Mouse (Mus musculus) embryonic facial prominence, embryonic 11.5 days (tissue): ENCODE measurements around the gene Setd4. TPM values are rescaled to one million over a fixed set of nuclear protein-coding genes. Genes with fewer than 3 reads are reported as not detected.
A peak's percentile ranks its signal among the peaks of the same experiment; 100 is the strongest.

ENCODE experiments used
- ATAC-seq: fragments of 200-750 bp; cut with Nextera tagmentation; replicated peaks from 2 replicates; pipeline ENCODE4 v1.8.0; 2017; ENCODE audit warnings: low read depth; ENCODE audit not compliant: insufficient number of reproducible peaks, low FRiP score, low TSS enrichment
- DNase-seq: peaks from one replicate; pipeline ENCODE4 v3.0.0-alpha.2; 2015; ENCODE audit warnings: low spot score
- H3K27ac ChIP-seq: fragments of 300-500 bp; sonication (generic); replicated peaks from 2 replicates; pipeline ENCODE4 v1.5.1; 2014; ENCODE audit warnings: mild to moderate bottlenecking, low read depth, low read length, control low read depth
- H3K27me3 ChIP-seq: fragments of 300-500 bp; sonication (generic); 2 replicates; pipeline ENCODE4 v1.6.1; 2014; ENCODE audit warnings: mild to moderate bottlenecking, low read length, moderate library complexity, mixed read lengths; ENCODE audit not compliant: control insufficient read depth, insufficient read depth
- H3K36me3 ChIP-seq: fragments of 300-500 bp; sonication (generic); replicated peaks from 2 replicates; pipeline ENCODE4 v1.6.1; 2014; ENCODE audit warnings: low read depth, mild to moderate bottlenecking, low read length, moderate library complexity, mixed read lengths; ENCODE audit not compliant: control insufficient read depth, insufficient read depth
- H3K4me1 ChIP-seq: fragments of 300-500 bp; sonication (generic); 2 replicates; pipeline ENCODE4 v1.6.1; 2014; ENCODE audit warnings: low read length, mixed read lengths; ENCODE audit not compliant: control insufficient read depth, insufficient read depth
- H3K4me2 ChIP-seq: fragments of 300-500 bp; sonication (generic); 2 replicates; pipeline ENCODE4 v1.6.1; 2014; ENCODE audit warnings: low read depth, mild to moderate bottlenecking, control low read depth, low read length, moderate library complexity
- H3K4me3 ChIP-seq: fragments of 300-500 bp; sonication (generic); 2 replicates; pipeline ENCODE4 v1.5.1; 2014; ENCODE audit warnings: low read depth, low read length, control low read depth
- H3K9ac ChIP-seq: fragments of 300-500 bp; sonication (generic); replicated peaks from 2 replicates; pipeline ENCODE4 v1.6.1; 2014; ENCODE audit warnings: mild to moderate bottlenecking, control low read depth, low read length
- H3K9me3 ChIP-seq: fragments of 300-500 bp; sonication (generic); replicated peaks from 2 replicates; pipeline ENCODE4 v1.6.1; 2016; ENCODE audit warnings: mild to moderate bottlenecking, low read length, inconsistent platforms, mixed read lengths; ENCODE audit not compliant: control insufficient read depth
- WGBS: fragments of 180-500 bp; shearing (Covaris S2); extraction: QIAGEN DNeasy Blood & Tissue Kit; methylation state at CpG from one replicate; pipeline ENCODE4 v1.1.7; 2014; 5-methylcytosine and 5-hydroxymethylcytosine counted together
- polyA plus RNA-seq: library from polyadenylated mRNA; unstranded; fragments of >200 nt; fragmentation: Nextera tagmentation; extraction: Ambion mirVana; gene quantifications from 2 replicates; pipeline ENCODE4 v1.2.1, GENCODE M21; 2014

Gene Setd4
- polyA plus RNA-seq, 1 experiment from 2014 or later: 18.0 TPM

- no peaks in the 10 kb centered on the region for H3K9me3 ChIP-seq
- 41% methylated on average over 5 of the region's 5 CpGs for WGBS
- no peak overlapping the region for H3K9ac ChIP-seq
- H3K27me3 ChIP-seq: no peaks in the 10 kb centered on the region
- ATAC-seq (no peak), DNase-seq (peak; percentile 62)
- H3K27ac ChIP-seq: no peak overlapping the region
- H3K4me2 ChIP-seq: no peak overlapping the region
- H3K4me1 ChIP-seq: no peaks in the 10 kb centered on the region
- no peak overlapping the region for H3K4me3 ChIP-seq
- no peaks in the 10 kb centered on the region; the same call in 1 of the 2 replicates for H3K36me3 ChIP-seq
Measured at GRCm38 (mm10) chr16:93615118-93615870, 11.4 kb upstream of the Setd4 start.

- Histone ChIP-seq H3K9ac (no peak overlapping the region), H3K4me3 (no peak overlapping the region), H3K36me3 (no peaks in the 10 kb centered on the region; the same call in 1 of the 2 replicates), H3K4me1 (no peaks in the 10 kb centered on the region), H3K9me3 (no peaks in the 10 kb centered on the region), H3K27ac (no peak overlapping the region), H3K27me3 (no peaks in the 10 kb centered on the region), H3K4me2 (no peak overlapping the region)
- WGBS: 91% methylated on average over 4 of the region's 4 CpGs
- DNase-seq (no peak), ATAC-seq (no peak)
Measured at GRCm38 (mm10) chr16:93610961-93611360, 7.1 kb upstream of the Setd4 start.

- Histone ChIP-seq H3K4me3 (no peak overlapping the region), H3K27me3 (no peaks in the 10 kb centered on the region), H3K9me3 (no peaks in the 10 kb centered on the region), H3K36me3 (no peaks in the 10 kb centered on the region; the same call in 1 of the 2 replicates), H3K9ac (no peak overlapping the region), H3K27ac (no peak overlapping the region), H3K4me1 (no peaks in the 10 kb centered on the region), H3K4me2 (no peak overlapping the region)
- ATAC-seq: no peak
- WGBS: 94% methylated on average over 4 of the region's 4 CpGs
- no peak for DNase-seq
Measured at GRCm38 (mm10) chr16:93609796-93610195, 5.9 kb upstream of the Setd4 start.

GRCm38 (mm10) chr16:93608731-93609130, 4.9 kb upstream of the Setd4 start:
- Histone ChIP-seq H3K27me3 (no peaks in the 10 kb centered on the region), H3K4me2 (no peak overlapping the region; the same call in 1 of the 2 replicates), H3K9me3 (no peaks in the 10 kb centered on the region), H3K4me3 (no peak overlapping the region; the same call in 1 of the 2 replicates), H3K4me1 (no peaks in the 10 kb centered on the region), H3K36me3 (no peaks in the 10 kb centered on the region; the same call in 1 of the 2 replicates), H3K9ac (no peak overlapping the region), H3K27ac (no peak overlapping the region)
- ATAC-seq (no peak), DNase-seq (no peak)
- 72% methylated on average over 7 of the region's 8 CpGs for WGBS

- ATAC-seq (peak; percentile 25; the same call in 1 of the 2 replicates), DNase-seq (peak; percentile 93)
- H3K4me3 ChIP-seq: peak overlapping the region; percentile 53
- no peak overlapping the region for H3K27ac ChIP-seq
- H3K36me3 ChIP-seq: no peaks in the 10 kb centered on the region; the same call in 1 of the 2 replicates
- WGBS: under 1% methylated on average over 32 of the region's 32 CpGs
- H3K4me1 ChIP-seq: no peaks in the 10 kb centered on the region
- H3K27me3 ChIP-seq: no peaks in the 10 kb centered on the region
- peak overlapping the region; percentile 84 for H3K4me2 ChIP-seq
- H3K9me3 ChIP-seq: no peaks in the 10 kb centered on the region
- H3K9ac ChIP-seq: peak overlapping the region; percentile 71
Measured at GRCm38 (mm10) chr16:93607669-93608101, 3.8 kb upstream of the Setd4 start.

DNA sequence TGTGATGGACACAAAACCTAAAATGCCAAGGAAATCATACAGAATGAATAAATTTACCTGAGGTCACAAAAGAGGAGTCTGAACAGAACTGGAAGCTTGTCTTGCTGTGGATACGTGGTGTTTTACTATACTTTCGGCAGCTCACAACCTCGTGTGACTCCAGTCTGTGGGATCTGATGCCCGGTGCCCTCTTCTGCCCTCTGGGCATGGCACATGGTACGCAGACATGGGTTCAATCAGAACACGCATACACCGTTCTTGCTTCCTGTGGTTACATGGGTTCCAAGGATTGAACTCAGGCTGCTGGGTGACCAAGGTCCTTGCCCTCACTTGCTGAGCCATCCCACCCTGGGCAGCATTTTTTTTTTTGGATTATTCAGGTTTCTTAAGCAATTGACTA, 2.3 kb upstream of the Setd4 start:
- H3K4me1 ChIP-seq: no peaks in the 10 kb centered on the region
- ATAC-seq (no peak), DNase-seq (no peak)
- no peak overlapping the region for H3K4me2 ChIP-seq
- WGBS: 86% methylated on average over 7 of the region's 7 CpGs
- no peak overlapping the region for H3K27ac ChIP-seq
- H3K9me3 ChIP-seq: no peaks in the 10 kb centered on the region
- no peak overlapping the region for H3K9ac ChIP-seq
- H3K4me3 ChIP-seq: no peak overlapping the region
- H3K27me3 ChIP-seq: no peaks in the 10 kb centered on the region
- no peaks in the 10 kb centered on the region; the same call in 1 of the 2 replicates for H3K36me3 ChIP-seq

DNA sequence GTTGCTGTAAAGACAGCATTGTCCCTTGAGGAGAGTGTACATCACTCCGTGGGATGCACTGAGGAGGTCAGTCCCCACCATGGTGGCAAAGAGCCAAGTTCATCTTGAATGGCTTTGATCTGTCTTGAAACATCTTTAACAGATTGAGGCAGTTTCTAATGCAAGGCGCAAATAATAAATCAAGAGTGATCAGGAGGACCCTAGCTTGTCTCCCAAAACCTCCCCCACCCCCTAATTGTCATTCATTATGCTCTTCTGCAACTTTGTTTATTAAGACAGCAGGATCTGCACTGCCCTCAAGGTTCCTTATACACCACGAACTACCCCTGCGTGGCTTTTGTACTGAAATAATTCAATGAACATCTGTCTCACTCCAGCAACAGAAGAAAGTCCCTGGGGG, 1.7 kb upstream of the Setd4 start, which contains the start of gene Cbr1:
Gene Cbr1, plus strand, starts transcription at position 301 of the 400 bp plus-strand sequence.
- Histone ChIP-seq H3K4me3 (no peak within 1 kb of the TSS), H3K9ac (no peak within 1 kb of the TSS), H3K36me3 (no peaks in the 10 kb centered on the region), H3K4me1 (no peaks in the 10 kb centered on the region), H3K4me2 (peak within 1 kb of the TSS; percentile 61), H3K27ac (no peak within 1 kb of the TSS), H3K9me3 (no peaks in the 10 kb centered on the region), H3K27me3 (no peaks in the 10 kb centered on the region)
- ATAC-seq (no peak), DNase-seq (no peak)
- 69% methylated on average over 4 of the region's 4 CpGs for WGBS

- Histone ChIP-seq H3K4me2 (peak overlapping the region; percentile 61), H3K4me3 (peak overlapping the region; percentile 53; the same call in 1 of the 2 replicates), H3K27me3 (no peaks in the 10 kb centered on the region), H3K9ac (peak overlapping the region; percentile 77), H3K36me3 (no peaks in the 10 kb centered on the region), H3K4me1 (no peaks in the 10 kb centered on the region), H3K9me3 (no peaks in the 10 kb centered on the region), H3K27ac (no peak overlapping the region)
- 3% methylated on average over 16 of the region's 16 CpGs for WGBS
- ATAC-seq (no peak), DNase-seq (peak; percentile 54)
Measured at GRCm38 (mm10) chr16:93604481-93604969, 662 bp upstream of the Setd4 start.
